In the genomic region with DNA sequence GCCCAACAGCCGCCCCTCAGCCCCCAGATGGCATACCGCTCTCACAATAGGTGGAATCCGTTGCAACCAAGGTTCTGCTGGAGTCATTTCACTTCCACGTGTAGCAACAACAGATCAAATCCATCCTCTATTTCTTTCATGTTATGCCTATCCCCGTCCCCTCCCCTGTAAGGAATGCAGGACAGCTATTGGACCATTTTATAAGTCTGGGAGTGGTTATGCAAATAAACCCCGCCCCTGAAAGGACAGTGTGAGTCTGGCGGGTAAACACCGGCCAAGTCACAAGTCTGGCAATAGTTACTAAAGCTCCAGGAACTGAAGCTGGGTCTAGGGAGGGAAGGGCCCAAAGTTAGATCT, we compare ENCODE assay signal across 8 mouse cellular contexts. TPM values are rescaled to one million over a fixed set of nuclear protein-coding genes. Genes with fewer than 3 reads are reported as not detected.
DNase-seq lines count a peak whose midpoint lies in the region; ATAC-seq lines count a peak whose summit lies in the region.

A gene (minus strand): TSS at position 152 of the 357 bp plus-strand sequence.

- no peak within 1 kb of the TSS for H3K4me3 ChIP-seq in intestine, embryonic 14.5 days (ENCODE audit: low read depth, low read length)
- H3K4me3 ChIP-seq in liver, embryonic 15.5 days (replicated peaks), result no peak within 1 kb of the TSS
- H3K4me3 ChIP-seq in neural tube, embryonic 12.5 days, result peak within 1 kb of the TSS; percentile 18; the same call in 1 of the 2 replicates

- no peaks in the 10 kb centered on the region for H3K27me3 ChIP-seq in intestine, embryonic 14.5 days (replicated peaks; ENCODE audit: control insufficient read depth, insufficient read depth, low read length)
- H3K27me3 ChIP-seq in liver, embryonic 15.5 days, result no peaks in the 10 kb centered on the region
- no peaks in the 10 kb centered on the region for H3K27me3 ChIP-seq in neural tube, embryonic 12.5 days (replicated peaks)

- peak; percentile 38; the same call in 1 of the 2 replicates for ATAC-seq in frontal cortex, adult (ENCODE audit: low TSS enrichment)
- ATAC-seq in intestine, embryonic 14.5 days (replicated peaks; ENCODE audit: low FRiP score, low TSS enrichment, low read depth), result peak; percentile 89
- ATAC-seq in liver, embryonic 15.5 days (ENCODE audit: insufficient read depth), result peak; percentile 69
- ATAC-seq in neural tube, embryonic 12.5 days (ENCODE audit: low FRiP score, low read depth), result peak; percentile 96

- peak within 1 kb of the TSS; percentile 31 for H3K4me2 ChIP-seq in intestine, embryonic 14.5 days (ENCODE audit: low read length)
- H3K4me2 ChIP-seq in liver, embryonic 15.5 days, result no peak within 1 kb of the TSS
- H3K4me2 ChIP-seq in neural tube, embryonic 12.5 days (replicated peaks), result peak within 1 kb of the TSS; percentile 55

- H3K4me1 ChIP-seq in intestine, embryonic 14.5 days (replicated peaks; ENCODE audit: control insufficient read depth, insufficient read depth, low read length), result no peaks in the 10 kb centered on the region
- H3K4me1 ChIP-seq in liver, embryonic 15.5 days (replicated peaks), result no peaks in the 10 kb centered on the region
- H3K4me1 ChIP-seq in neural tube, embryonic 12.5 days, result no peaks in the 10 kb centered on the region

- H3K36me3 ChIP-seq in intestine, embryonic 14.5 days (ENCODE audit: control insufficient read depth, insufficient read depth, low read length), result no peaks in the 10 kb centered on the region
- H3K36me3 ChIP-seq in liver, embryonic 15.5 days (replicated peaks), result no peaks in the 10 kb centered on the region
- no peaks in the 10 kb centered on the region for H3K36me3 ChIP-seq in neural tube, embryonic 12.5 days

- 13% methylated on average over 8 of the region's 8 CpGs for WGBS in intestine, embryonic 14.5 days
- WGBS in liver, embryonic 15.5 days (ENCODE audit: insufficient replicate concordance), result 11% methylated on average over 8 of the region's 8 CpGs
- 13% methylated on average over 8 of the region's 8 CpGs for WGBS in neural tube, embryonic 12.5 days

- DNase-seq in frontal cortex, postnatal 14 days (ENCODE audit: low spot score in 2 of 2), result no peak
- peak; percentile 83 for DNase-seq in embryo, embryonic 10.5 days (ENCODE audit: low spot score)
- DNase-seq in gastrocnemius, postnatal 4 days (ENCODE audit: low spot score in 2 of 2), result peak in 1 of 2 experiments; percentile 43
- peak; percentile 52 for DNase-seq in intestine, embryonic 14.5 days (ENCODE audit: low spot score)
- DNase-seq in left cerebral cortex, adult 8-10 months (ENCODE audit: low spot score in 2 of 2), result no peak

- no peak within 1 kb of the TSS for H3K27ac ChIP-seq in intestine, embryonic 14.5 days (ENCODE audit: low read depth)
- no peak within 1 kb of the TSS for H3K27ac ChIP-seq in liver, embryonic 15.5 days (replicated peaks)
- no peak within 1 kb of the TSS for H3K27ac ChIP-seq in neural tube, embryonic 12.5 days

- H3K9ac ChIP-seq in intestine, embryonic 14.5 days (ENCODE audit: low read length), result no peak within 1 kb of the TSS
- no peak within 1 kb of the TSS for H3K9ac ChIP-seq in liver, embryonic 15.5 days
- no peak within 1 kb of the TSS for H3K9ac ChIP-seq in neural tube, embryonic 12.5 days

- H3K9me3 ChIP-seq in intestine, embryonic 14.5 days (ENCODE audit: control insufficient read depth, low read length), result no peaks in the 10 kb centered on the region
- H3K9me3 ChIP-seq in liver, embryonic 15.5 days (replicated peaks), result no peaks in the 10 kb centered on the region
- no peaks in the 10 kb centered on the region for H3K9me3 ChIP-seq in neural tube, embryonic 12.5 days

RNA-seq across cellular contexts. Expression of the gene that starts here (rescaled TPM):
- 10 to 100 TPM; 15.0 to 17.6 TPM for total RNA-seq in gastrocnemius, postnatal 4 days (2021)
- polyA plus RNA-seq in intestine, embryonic 14.5 days (2014; fragmentation: Nextera tagmentation; extraction: Ambion mirVana), result 0.80 and 1.1 TPM in 2 replicates
- polyA plus RNA-seq in liver, embryonic 15.5 days (2015; fragmentation: Nextera tagmentation; extraction: Ambion mirVana), result 0.06 and 0.25 TPM in 2 replicates
- polyA plus RNA-seq in neural tube, embryonic 12.5 days (2016; fragmentation: Nextera tagmentation; extraction: Ambion mirVana), result 0.46 and 0.77 TPM in 2 replicates
- under 1 TPM; 0.09 to 0.91 (median 0.43) TPM for total RNA-seq in left cerebral cortex, adult 8-10 months (2022)

Comparison
In these comparisons a context has a peak if more than half of its experiments do, and no peak if none do; other contexts are left out.
1. RNA of the gene that starts here (total RNA-seq): 15.0 to 17.6 TPM in gastrocnemius, postnatal 4 days; 0.09 to 0.91 TPM in left cerebral cortex, adult 8-10 months; every median in the first group is over 4 times any median in the second.
2. Peak in ATAC-seq in liver, embryonic 15.5 days; RNA of the gene not detected or under 1 TPM.
3. Peak in ATAC-seq, H3K4me3 ChIP-seq and H3K4me2 ChIP-seq in neural tube, embryonic 12.5 days; RNA of the gene not detected or under 1 TPM.
4. ATAC-seq: peak in every context shown above with its lines; median percentile 96 in neural tube, embryonic 12.5 days; 89 in intestine, embryonic 14.5 days; 69 in liver, embryonic 15.5 days; 38 in frontal cortex, adult.
5. DNase-seq: peak in embryo, embryonic 10.5 days (single experiment) and intestine, embryonic 14.5 days (single experiment); none in frontal cortex, postnatal 14 days (0 of 2) and left cerebral cortex, adult 8-10 months (0 of 2).